Mouse (Mus musculus) G1E (cell line): ENCODE measurements around the gene Apbb1ip.
A peak's percentile ranks its signal among the peaks of the same experiment; 100 is the strongest.

Source experiments
- CTCF ChIP-seq: IDR thresholded peaks from 2 replicates; pipeline ENCODE4 v1.5.1; 2012; ENCODE audit warnings: low read depth, low read length, inconsistent platforms, mixed read lengths
- GATA1 ChIP-seq: IDR thresholded peaks from 2 replicates; pipeline ENCODE4 v1.6.1; 2012; ENCODE audit warnings: borderline replicate concordance, low read length, inconsistent platforms, mixed read lengths
- GATA2 ChIP-seq: IDR thresholded peaks from 2 replicates; pipeline ENCODE4 v1.6.1; 2012; ENCODE audit warnings: low read depth, low read length, inconsistent platforms, borderline replicate concordance
- TAL1 ChIP-seq: conservative IDR thresholded peaks from 2 replicates; pipeline ENCODE4 v1.6.1; 2012; ENCODE audit warnings: low read depth, low read length, inconsistent platforms, mixed read lengths

- no peak for TF ChIP-seq GATA1
- TF ChIP-seq CTCF, result no peak
- TF ChIP-seq TAL1, result peak; percentile 32; the same call in 1 of the 2 replicates
- no peak for TF ChIP-seq GATA2
Measured at GRCm38 (mm10) chr2:22754222-22754824, 19.6 kb upstream of the Apbb1ip start.
